Mouse (Mus musculus) megakaryocyte, embryonic 14.5 days (primary cell): ENCODE measurements around the gene Gm21992.

Experiments
- FLI1 ChIP-seq: IDR thresholded peaks from 2 replicates; pipeline ENCODE4 v1.6.1; 2012; ENCODE audit warnings: low read length, inconsistent platforms, mixed read lengths
- GATA1 ChIP-seq: IDR thresholded peaks from 3 replicates; pipeline ENCODE4 v1.6.1; 2012; ENCODE audit warnings: mixed read lengths, low read length, inconsistent platforms, borderline replicate concordance

DNA sequence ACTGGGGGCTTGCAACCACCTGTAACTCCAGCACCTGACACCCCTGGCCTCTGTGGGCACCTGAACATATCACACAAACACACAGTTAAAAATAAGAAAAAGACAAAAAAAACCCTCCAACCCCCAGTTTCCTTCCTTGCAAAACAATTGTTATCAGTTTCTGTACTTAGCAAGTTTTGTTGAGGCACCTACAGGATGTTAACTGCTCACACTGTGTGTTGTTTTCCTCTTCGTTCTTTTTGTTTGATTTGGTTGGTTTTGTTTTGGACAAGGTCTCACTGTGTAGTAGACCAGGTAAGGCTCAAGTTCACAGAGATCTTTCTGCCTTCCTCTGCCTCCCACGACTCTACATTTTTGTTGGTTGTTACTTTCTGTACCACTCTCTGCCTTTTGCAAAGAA, 31.2 kb upstream of the Gm21992 start:
- TF ChIP-seq FLI1 (no peak), GATA1 (no peak)
